Mouse (Mus musculus): ENCODE results near the gene Glt8d2.

DNA sequence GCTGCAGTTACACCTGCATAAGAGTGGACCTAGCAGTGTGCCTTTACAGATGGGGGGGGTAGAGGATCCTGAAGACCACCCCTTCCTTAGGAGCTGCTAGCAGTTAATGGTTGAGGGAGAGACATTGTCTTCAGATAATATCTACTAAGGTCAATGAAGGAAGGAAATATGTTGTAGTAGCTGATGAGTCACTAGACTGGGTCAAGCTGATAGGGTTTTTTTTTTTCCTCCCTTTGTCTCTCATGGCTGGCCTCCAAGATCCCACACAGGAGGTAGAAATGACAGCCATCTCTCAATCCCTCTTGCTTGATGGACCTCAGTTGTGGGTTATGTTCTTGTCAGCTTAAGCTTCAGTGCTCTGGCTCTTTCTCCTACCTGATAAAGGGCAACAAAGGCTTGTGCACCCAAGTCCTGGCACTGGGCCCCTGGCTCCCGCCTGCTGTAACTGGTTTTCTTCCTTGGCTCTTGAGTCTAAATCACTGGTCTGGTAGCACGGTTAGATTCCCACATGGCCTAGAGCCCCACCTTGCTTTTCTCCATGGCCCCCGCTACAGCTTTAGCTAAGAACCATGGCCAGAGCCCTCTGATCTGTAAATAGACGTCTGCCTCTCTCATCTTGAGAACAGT, 6.1 kb upstream of the Glt8d2 start:
- TF ChIP-seq CTCF (IDR thresholded peaks at IDR 0.05; ENCODE audit: borderline replicate concordance, extremely low read depth, insufficient read depth, insufficient read length) = no peak
- no peak for TF ChIP-seq POLR2A (IDR thresholded peaks at IDR 0.05; ENCODE audit: borderline replicate concordance, extremely low read depth, insufficient read depth, insufficient read length, poor library complexity, severe bottlenecking)

Data from brain, embryonic 14.5 days (tissue).